Mouse (Mus musculus): ENCODE data around the gene Dennd1c. TPM values are rescaled to one million over a fixed set of nuclear protein-coding genes. Genes with fewer than 3 reads are reported as not detected.

Gene Dennd1c
- polyA plus RNA-seq (2012; rRNA removed) = 5.0 and 5.4 TPM in 2 replicates

DNA sequence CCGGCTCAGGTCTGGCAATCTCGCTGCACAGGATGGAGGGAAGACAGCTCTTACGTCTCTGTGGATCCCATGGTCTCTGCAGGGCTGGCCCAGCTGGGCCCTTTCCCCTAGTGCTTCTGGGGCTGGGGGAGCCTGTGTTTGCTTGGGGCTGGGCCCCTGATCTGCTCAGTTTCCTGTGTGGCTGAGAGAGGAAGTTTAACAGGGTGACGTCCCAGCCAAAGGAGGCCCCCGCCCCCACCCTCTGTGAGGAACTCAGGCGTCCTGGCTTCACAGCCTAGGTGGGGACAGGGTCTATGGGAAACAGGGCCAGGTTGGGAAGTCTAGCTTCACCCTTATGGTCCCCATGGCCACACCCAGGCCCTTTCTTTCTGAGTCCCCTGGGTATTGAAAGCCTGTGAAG, at the start of gene Dennd1c:
TSS of gene Dennd1c (minus strand) at position 179 of the 400 bp plus-strand sequence.
- DNase-seq (ENCODE audit: low read depth) = no peak

- DNase-seq (ENCODE audit: low read depth) = no peak
Measured at GRCm38 (mm10) chr17:57125853-57126622, 47.7 kb upstream of the Dennd1c start.

- no peak for DNase-seq (ENCODE audit: low read depth)
Measured at GRCm38 (mm10) chr17:57124792-57125191, 46.5 kb upstream of the Dennd1c start.

- no peak for DNase-seq (ENCODE audit: low read depth)
Measured at GRCm38 (mm10) chr17:57123192-57124118, 45.1 kb upstream of the Dennd1c start.

DNA sequence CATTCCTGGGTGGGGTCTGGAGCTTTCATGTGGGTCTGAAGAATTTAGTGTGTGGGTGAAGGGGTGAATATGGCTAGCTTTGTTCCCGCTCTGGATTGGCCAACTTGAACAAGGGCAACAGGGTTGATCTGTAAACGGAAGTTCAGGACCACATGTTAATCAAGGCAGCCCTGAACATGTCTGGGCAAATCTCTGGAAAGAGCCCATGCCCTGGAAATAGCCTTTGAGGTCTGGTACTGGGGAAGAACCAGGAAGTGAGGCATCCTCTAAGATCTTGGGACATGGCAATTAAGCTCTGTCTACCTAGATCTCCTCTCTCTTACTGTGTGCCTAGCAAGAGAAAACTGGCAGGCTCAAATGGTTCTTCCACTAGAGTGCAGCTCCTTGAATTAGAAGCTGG, 43.5 kb upstream of the Dennd1c start:
- no peak for DNase-seq (ENCODE audit: low read depth)

DNA sequence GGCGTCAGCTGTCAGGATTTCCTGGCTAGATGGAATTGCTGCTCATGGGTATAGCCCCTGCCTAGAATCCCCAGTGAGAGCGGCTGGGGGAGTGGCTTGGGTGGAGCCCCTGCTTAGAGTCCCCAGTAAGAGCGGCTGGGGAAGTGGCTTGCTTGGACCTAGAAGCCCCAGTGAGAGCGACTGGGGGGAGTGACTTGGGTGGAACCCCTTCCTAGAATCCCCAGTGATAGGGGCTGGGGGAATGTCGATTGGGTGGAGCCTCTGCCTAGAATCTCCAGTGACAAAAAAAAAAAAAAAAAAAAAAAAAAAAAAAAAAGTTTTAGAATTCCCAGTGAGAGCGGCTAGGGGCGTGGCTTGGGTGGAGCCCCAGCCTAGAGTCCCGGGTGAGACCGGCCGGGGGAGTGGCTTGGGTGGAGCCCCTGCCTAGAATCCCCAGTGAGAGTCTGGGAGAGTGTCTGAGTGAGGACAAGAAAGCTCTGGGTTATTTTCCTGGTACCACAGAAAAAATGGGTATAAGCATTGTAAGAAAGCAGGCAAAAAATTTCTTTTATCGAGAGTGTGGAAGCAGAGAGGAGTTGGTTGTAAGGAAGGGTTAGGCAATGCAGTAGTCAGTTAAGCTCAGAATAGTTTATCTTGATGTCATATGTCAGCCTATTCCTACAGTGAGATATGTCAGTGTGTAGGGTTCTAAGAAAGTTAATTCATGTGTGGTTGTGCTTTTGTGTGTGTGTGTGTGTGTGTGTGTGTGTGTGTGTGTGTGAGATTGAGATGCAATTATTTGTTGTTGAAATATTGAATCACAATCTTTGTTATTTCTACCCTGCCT, 40.4 kb upstream of the Dennd1c start:
- no peak for DNase-seq (ENCODE audit: low read depth)

GRCm38 (mm10) chr17:57116801-57117200, 38.5 kb upstream of the Dennd1c start:
- DNase-seq (ENCODE audit: low read depth) = no peak

DNA sequence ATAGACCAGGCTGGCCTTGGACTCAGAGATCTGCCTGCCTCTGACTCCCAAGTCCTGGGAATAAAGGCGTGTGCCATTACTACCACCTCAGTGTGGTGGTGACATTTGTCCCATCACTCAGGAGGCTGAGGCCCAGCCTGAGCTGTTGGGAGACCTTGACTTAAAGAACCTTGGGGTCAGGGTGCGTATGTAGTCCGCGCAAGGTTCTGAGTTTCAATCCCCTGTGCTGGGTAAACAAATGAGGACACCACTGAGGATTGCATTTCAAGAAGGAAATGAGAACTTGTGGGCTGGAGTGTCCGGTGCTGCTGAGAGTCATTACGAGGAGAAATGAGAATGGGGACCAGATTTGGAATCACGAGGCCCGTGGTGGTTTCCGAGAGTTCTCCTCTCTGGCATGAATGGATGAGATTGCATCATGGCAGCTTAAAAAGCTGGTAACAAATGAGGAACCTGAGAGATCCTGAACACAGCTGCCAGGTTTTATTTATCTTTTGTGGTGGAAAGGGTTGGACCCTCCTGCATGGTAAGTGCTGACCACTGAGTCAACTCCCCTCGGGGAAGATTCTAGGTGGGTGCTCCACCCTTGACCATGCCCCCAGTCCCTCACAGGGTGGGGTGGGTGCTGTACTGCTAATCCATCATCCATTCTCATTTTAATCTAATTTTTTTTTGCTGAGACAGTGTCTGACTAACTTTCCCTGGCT, 34.6 kb upstream of the Dennd1c start:
- DNase-seq (ENCODE audit: low read depth) = no peak

DNA sequence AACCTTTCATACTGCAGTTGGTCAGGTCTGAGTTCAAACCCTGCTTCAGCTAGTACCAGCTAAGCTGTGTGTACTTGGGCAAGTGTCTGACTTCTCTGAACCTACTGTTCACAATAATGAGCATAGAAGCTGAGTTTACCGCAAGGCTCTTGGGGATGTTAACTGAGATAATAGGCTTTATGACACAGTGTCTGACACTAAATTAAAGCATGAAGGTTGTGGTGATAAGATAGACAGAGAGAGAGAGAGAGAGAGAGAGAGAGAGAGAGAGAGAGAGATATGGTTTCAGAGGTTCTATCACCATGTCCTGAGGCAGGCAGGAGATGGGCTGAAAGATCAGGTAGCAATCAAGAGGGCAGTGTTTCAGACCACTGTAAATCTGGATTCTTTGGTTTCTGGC, 31.7 kb upstream of the Dennd1c start:
- no peak for DNase-seq (ENCODE audit: low read depth)

DNA sequence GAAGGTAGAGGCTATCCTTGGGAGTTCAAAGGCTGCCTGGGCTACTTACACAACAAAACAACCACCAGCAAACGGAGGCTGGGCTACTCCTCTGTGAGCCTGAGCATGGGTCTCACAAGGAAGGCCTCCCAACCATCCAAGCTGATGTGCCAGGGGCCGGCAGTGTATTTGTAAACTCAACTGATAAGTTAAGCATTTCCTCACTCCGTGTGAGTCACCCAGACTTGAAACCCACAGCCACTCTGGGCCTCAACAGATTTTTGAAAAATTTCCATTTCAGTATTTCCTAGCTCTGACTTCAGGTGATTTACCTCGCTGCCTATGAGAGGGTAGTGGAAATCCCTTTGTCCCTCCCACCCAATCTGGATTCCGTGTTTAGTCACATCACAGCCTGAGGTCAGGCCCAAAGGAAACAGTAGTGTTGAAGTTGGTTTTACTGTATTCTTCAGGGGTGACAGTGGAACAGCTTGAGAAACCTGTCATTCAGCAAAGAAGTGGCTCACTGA, 30.4 kb upstream of the Dennd1c start:
- DNase-seq (ENCODE audit: low read depth) = no peak

GRCm38 (mm10) chr17:57108040-57108665, 29.8 kb upstream of the Dennd1c start:
- no peak for DNase-seq (ENCODE audit: low read depth)

GRCm38 (mm10) chr17:57107064-57107463, 28.8 kb upstream of the Dennd1c start:
- DNase-seq (ENCODE audit: low read depth) = no peak

DNA sequence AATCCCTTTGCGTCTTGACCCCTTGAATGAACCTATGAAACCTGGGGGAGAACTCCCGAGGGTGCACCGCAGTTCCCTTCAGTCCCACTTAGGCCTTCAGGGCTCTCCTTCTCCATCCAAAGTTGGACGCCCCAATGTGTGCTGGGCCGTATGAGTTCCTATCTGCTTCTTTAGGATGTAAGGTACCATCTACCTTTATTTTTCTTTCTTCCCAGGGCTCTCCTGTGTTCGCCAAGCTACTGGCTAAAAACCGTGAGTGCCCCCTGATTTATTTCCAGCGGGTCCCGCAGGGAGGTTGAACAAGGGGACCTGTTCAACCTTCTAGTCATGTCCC, 27.7 kb upstream of the Dennd1c start:
- DNase-seq (ENCODE audit: low read depth) = no peak

DNA sequence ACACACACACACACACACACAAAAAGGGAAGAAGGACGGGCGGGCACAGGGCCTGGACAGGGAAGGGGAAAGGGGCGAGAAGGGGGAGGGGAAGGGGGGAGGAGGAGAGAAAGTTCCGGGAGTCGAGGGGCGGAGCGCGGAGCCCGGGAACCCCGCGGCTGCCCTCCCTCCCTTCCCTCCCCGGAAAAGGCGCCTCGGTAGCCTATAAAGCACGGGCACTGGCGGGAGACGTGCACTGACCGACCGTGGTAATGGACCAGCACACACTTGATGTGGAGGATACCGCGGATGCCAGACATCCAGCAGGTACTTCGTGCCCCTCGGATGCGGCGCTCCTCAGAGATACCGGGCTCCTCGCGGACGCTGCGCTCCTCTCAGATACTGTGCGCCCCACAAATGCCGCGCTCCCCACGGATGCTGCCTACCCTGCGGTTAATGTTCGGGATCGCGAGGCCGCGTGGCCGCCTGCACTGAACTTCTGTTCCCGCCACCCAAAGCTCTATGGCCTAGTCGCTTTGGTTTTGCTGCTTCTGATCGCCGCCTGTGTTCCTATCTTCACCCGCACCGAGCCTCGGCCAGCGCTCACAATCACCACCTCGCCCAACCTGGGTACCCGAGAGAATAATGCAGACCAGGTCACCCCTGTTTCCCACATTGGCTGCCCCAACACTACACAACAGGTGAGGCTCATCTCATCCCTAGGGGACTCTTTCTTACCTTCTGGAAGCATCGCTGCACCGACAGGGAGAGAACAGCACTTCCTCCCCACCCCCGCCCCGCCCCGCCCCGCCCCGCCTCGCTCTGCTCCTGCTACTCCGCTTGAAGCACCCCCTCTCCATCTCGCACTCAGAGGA, 27.1 kb upstream of the Dennd1c start, which contains the start of gene Tnfsf9:
TSS of gene Tnfsf9 (plus strand) at position 145 of the 854 bp plus-strand sequence.
- DNase-seq (ENCODE audit: low read depth) = no peak

- no peak for DNase-seq (ENCODE audit: low read depth)
Measured at GRCm38 (mm10) chr17:57104496-57104895, 26.2 kb upstream of the Dennd1c start.

DNA sequence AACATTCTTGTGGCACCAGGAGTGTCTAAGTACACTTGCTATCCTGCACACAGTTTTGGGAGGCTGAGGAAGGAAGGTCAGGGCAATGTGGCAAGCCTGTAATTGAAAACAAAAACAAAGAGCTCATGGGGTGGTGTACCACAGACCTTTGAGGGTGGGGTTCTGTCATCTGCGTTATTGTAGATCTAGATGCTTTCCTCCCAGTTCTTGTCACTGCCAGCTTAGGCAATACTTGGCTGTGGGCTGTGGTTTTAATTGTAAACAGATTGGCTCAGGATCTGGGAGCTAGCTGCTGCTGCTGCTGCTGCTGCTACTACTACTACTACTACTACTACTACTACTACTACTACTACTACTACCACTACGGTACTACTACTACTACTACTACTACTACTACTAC, 24.0 kb upstream of the Dennd1c start:
- DNase-seq (ENCODE audit: low read depth) = no peak

DNA sequence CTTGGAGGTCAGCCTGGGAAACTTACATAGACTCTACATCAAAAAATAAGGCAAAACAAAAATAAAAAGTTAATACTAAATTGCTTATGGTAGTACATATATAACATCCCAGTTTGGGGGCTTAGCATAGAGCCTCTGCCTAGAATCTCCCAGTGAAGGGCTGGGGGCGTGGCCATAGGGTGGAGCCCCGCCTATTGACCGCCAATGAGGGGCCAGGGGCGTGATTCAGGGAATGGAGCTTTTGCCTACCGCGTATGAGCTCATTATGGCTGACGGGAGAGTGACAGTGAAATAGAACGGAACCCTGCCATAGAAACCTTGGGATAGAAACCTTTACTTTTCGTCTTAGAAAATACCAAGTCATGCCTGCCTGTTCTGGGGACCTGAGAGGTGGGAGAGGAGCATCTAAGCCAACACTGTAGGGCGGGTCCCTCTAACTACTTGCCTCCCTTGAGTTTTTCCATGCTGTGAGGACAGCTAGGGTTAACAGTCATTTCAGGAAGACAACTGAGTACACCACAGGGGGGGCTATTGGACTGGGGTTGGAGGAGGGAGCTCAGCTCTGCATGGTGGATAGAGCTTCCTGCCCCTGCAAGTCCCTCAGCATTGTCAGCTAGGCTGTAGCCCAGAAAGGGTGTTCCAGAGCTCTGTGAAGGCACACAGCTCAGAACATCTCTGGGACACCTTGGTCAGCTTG, 21.5 kb upstream of the Dennd1c start:
- no peak for DNase-seq (ENCODE audit: low read depth)

- no peak for DNase-seq (ENCODE audit: low read depth)
Measured at GRCm38 (mm10) chr17:57098321-57098720, 20.0 kb upstream of the Dennd1c start.

GRCm38 (mm10) chr17:57096623-57096920, 18.3 kb upstream of the Dennd1c start:
- no peak for DNase-seq (ENCODE audit: low read depth)
